Mouse (Mus musculus): ENCODE measurements at regions not wholly inside any gene's neighbourhood (a gene's known extent, or its start where the extent isn't known, plus 50 kb on each side); places are given as distances from the start of the nearest gene placed in this dataset.
"Not testable (repeated sequence)": the region's sequence is repeated elsewhere in the genome, so short reads cannot be mapped to it uniquely, and the experiment has no call there.

DNA sequence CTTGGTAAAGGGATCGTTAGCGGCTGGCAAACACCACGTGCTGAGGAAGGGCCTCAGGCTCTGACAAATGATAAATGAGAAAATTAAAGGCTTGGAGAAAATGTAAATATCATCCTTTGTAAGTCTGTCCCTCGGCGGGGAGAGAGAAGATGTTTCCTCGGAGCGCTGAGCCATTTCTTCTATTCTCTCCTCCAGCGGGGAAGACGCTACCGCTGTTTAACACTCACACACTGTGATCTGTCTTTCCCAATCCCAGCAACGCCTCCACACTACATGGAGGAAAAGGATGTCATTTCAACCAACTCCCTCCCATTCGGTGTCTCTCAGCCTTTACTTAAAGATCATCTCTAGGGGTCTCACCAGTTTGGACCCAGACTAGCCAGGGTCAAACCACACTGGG is 239.0 kb downstream of the Prex1 start:
- DNase-seq = no peak

- no peak for DNase-seq
Measured at GRCm38 (mm10) chr2:166471257-166471753, 242.3 kb downstream of the Prex1 start.

DNA sequence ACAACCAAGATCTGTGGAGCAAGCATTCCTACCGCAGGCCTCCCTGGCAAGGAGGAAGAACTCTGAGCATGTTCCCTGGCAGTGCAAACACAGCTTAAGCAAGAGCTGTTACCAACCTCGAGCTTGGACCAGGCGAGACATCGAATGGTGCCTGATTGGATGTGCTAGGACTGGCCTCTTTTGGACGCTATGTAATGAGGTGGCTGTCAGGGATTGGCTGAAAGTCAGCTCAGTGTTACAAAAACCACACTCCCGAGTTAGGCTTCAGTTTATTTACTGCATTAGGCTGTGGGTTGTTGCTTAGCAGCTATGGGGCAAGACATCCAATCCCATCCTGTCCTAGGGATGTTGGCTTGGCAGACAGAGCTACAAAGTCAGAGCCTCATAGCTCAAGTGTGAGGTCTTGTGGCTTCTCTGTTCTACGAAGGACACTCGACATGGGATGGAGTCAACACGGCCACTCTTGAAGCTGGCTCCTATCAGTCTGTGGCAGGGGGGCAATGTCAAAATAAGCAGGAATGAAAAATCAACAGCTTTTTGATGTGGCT is 244.5 kb downstream of the Prex1 start:
- DNase-seq = peak in 1 of 2 experiments; percentile 21

GRCm38 (mm10) chr2:166467137-166467536 is 246.5 kb downstream of the Prex1 start:
- DNase-seq = no peak

DNA sequence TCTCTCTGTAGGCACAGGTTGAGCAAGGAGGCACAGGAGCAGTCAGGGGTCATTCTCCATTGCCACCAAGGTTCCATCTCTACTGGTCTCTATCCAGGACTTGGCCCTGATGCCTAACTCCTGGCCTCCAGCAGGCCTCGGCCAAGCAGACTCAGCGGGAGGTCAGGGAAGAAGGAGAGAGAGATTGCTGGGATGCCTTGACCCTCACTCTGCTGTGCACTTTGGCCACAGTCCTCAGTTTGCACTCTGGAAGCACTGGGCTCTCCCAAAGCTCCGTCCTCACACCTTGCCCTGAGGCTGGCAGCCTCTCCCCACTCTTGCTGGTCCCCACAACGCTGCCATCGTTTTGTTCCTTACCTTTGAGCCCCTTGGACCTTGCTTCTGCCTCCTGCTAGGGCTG is 248.1 kb downstream of the Prex1 start:
- DNase-seq = no peak

- peak in 1 of 2 experiments; percentile 46 for DNase-seq
Measured at GRCm38 (mm10) chr2:166463539-166463938, 250.1 kb downstream of the Prex1 start.

- no peak for DNase-seq
Measured at GRCm38 (mm10) chr2:166461956-166462355, 251.7 kb downstream of the Prex1 start.

GRCm38 (mm10) chr2:166461103-166461502 is 252.5 kb downstream of the Prex1 start:
- no peak for DNase-seq

DNA sequence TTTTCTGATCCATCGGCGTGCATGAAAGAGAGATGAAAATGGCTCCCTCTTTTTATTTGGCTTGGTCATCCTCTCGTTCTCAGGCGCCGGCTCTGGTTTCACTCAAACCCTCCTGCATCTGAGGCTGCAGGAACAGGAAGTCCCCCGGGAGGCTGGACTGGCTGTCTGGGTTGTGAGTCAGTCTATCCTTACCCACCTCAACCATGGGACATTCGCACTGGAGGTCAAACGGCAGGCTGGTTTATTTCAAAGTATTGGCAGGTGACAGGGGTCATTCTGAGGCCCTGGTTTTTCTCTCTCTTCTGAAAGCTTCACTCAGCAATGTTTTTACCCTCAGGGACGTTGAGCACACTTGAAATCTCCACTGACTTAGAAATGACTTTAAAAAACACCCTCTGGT is 253.7 kb downstream of the Prex1 start:
- DNase-seq = no peak

DNA sequence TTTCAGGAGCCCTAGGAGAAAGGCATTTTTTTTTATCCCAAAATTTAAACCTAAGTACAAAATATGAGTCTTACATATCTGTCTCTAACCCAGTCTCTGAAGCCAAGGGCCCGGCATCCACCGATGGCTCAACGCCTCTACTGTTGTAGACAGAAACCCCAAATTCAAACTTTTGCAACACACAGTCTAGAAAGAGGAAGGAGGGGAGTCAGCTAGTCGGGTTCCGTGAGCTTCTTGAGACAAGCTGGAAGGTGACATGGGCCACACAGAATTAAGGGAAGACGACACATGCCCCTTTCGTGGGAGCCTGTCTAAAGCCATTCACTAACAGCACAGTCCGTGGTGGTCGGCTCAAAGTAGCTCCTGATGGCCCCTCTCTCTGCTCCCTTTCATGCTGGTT is 254.7 kb downstream of the Prex1 start:
- no peak for DNase-seq

GRCm38 (mm10) chr2:166457381-166458172 is 256.1 kb downstream of the Prex1 start:
- DNase-seq = no peak

- not testable (repeated sequence) for DNase-seq
Measured at GRCm38 (mm10) chr2:166454160-166454888, 259.3 kb downstream of the Prex1 start.

GRCm38 (mm10) chr2:166450964-166451363 is 262.7 kb downstream of the Prex1 start:
- no peak for DNase-seq

GRCm38 (mm10) chr2:166450380-166450779 is 263.3 kb downstream of the Prex1 start:
- DNase-seq = no peak

GRCm38 (mm10) chr2:166448724-166449123 is 264.9 kb downstream of the Prex1 start:
- DNase-seq = no peak

DNA sequence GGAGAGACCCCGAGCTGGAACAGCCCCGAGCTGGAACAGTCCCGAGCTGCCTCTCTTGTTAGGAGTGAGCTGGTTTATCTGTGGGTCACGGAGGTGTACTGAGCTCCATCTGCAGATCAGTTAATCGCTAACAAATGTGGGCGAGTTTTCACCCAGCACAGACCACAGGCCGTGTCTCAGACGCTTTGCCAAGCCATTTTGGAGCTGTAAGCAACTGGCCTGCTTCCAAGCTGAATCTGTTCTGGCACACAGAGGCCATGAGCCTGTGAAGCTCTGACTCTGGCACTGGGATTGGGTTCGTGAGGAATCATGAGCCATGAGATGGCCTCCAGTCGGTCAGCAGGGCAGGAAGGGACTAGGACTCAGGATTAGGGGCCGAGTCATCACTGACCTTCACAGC is 265.5 kb downstream of the Prex1 start:
- no peak for DNase-seq

- peak; percentile 37 to 48 for DNase-seq
Measured at GRCm38 (mm10) chr2:166446536-166446935, 267.1 kb downstream of the Prex1 start.

DNA sequence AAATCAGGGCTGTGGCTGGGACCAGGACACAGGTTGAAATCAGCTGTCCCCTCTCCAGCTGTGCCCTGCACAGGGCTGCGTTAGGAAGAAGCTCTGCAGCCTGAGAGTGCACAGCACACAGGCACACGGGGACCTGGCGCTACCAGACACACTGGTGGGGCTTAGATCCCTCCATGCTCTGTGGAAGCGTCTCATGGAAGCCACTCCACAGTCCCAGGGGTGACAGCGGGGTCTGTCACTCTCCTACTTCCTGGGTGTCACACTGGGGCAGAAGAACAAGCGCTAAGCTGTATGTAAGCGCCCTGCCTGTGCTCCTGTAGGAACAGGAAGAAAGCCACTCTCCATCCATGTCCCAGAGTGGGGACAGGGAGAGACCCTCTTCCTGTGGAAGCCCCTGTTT is 267.8 kb downstream of the Prex1 start:
- not testable (repeated sequence) for DNase-seq

DNA sequence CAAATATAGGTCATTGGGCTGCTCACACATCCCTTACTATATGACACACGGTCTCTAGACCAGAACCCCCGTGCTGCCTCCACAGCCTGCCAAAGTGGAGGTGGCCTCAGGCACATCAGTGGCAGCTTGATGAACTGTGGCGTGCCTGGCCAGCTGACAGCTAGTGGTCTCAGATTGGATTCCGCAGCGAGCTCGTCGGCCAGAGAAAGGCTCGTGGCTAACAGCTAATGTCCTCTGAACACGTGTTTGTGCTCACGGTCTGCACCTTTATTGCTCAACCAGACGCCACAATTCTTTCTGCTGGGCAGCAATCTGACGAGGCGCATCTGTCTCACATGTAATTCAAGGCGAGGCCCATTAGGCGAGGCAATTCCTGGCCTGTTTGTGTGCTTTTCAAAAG is 270.6 kb downstream of the Prex1 start:
- peak; percentile 31 to 43 for DNase-seq

DNA sequence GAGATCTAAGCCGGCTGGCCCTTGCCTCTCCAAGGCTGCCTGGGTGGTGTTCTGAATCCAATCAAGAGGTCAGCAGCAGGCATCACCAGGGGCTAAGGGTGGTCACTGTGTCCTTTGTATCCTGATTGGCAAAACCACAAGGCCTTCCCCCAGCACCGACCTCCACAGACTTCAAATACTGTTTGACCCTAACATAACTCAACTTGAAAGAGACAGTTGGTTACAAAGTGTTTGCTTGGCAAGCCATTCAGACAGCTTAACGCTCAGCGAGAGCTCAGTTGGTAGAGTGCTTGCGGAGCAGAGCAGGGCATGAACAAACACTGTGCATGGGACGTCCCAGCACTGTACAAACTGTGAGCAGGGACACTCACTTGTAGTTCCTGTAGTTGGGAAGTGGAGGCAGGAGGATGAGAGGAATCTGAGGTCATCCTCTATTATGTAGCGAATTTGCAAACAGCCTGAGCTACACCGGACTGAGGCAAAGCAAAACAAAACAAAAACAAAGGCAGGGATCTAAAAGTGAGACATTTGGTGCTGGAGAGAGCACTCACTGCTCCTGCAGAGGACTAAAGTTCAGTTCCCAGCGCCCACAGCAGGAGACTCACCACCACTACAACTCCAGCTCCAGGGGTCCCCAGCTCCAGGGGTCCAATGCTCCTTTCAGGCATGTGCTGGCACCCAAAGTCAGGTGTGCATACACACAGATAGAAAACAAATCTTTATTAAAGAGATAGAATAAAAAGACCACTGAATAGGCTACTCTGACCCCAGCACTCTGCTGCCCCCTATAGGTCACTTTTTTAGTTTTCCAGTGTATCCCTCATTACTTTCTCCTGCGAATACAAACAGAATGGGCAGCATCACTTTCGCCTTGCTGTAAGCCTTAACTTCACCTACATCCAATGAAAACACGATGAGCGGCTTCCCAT is 273.5 kb downstream of the Prex1 start:
- peak in 1 of 2 experiments; percentile 29 for DNase-seq

DNA sequence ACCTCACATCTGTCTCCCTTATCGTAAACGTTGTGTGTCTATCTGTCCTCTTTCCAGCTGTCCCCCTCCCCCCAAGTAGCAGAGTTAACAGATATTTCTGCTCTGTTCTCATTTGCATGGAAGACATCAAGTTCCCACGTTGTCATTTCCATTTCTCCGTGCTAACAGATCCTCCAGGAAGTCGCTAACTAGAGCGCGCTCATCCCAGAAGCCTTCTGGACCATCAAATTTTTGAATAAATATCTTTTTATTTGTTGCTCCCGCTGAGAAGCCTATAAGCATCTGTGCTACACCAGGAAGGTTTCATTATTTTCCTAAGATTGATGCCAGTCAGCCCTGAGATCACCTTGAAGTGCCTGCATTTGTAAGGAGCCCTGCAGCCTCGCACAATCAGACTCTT is 275.4 kb downstream of the Prex1 start:
- no peak for DNase-seq

DNA sequence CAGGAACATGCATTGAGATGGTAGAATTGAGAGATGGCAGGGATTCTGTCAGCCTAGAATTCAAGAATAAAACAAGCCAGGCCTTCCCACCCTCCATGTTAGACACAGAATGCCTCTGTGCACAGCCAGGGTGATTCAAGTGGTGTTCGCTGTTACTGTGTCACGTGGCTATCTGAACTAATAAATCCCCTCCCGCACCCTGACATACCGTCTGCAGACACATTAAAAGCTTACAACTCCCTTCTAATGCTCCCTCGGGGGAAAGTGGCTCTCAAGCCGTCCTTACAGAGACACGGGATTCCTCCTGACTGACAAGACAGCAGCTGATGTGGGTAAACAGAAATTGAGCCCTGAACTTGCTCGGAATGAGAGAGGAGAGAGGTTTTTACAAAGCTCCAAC is 279.1 kb downstream of the Prex1 start:
- no peak for DNase-seq
